Mouse (Mus musculus) heart, adult 2 months (tissue): ENCODE measurements around the gene Ccdc40. TPM values are rescaled to one million over a fixed set of nuclear protein-coding genes. Genes with fewer than 3 reads are reported as not detected.
"Not testable (repeated sequence)": the region's sequence is repeated elsewhere in the genome, so short reads cannot be mapped to it uniquely, and the experiment has no call there.

Source experiments
- DNase-seq, 2 experiments: peaks; one replicate each; pipeline ENCODE4 v3.0.0; 2021
- H3K27ac ChIP-seq: fragments of 200-600 bp; 2 replicates; pipeline ENCODE4 v1.8.1; 2022
- H3K27me3 ChIP-seq: fragments of 200-500 bp; 2 replicates; pipeline ENCODE4 v1.6.1; 2012; ENCODE audit warnings: mild to moderate bottlenecking, low read length, inconsistent platforms, mixed read lengths; ENCODE audit not compliant: control insufficient read depth, insufficient read depth
- H3K36me3 ChIP-seq: fragments of 200-500 bp; 2 replicates; pipeline ENCODE4 v1.6.1; 2012; ENCODE audit warnings: low read length, inconsistent platforms; ENCODE audit not compliant: control insufficient read depth, insufficient read depth
- H3K4me1 ChIP-seq: fragments of 200-500 bp; 2 replicates; pipeline ENCODE4 v1.6.1; 2011; ENCODE audit warnings: low read length; ENCODE audit not compliant: control insufficient read depth, insufficient read depth
- H3K4me3 ChIP-seq: fragments of 200-600 bp; 2 replicates; pipeline ENCODE4 v1.8.1; 2022
- H3K79me2 ChIP-seq: fragments of 200-500 bp; replicated peaks from 2 replicates; pipeline ENCODE4 v1.6.1; 2012; ENCODE audit warnings: mild to moderate bottlenecking, inconsistent platforms, low read length, moderate library complexity, mixed read lengths; ENCODE audit not compliant: control insufficient read depth, insufficient read depth
- H3K9ac ChIP-seq: fragments of 200-500 bp; 2 replicates; pipeline ENCODE4 v1.6.1; 2012; ENCODE audit warnings: low read depth, mild to moderate bottlenecking, control low read depth, inconsistent platforms, low read length, mixed read lengths
- CTCF ChIP-seq: fragments of 200-600 bp; IDR thresholded peaks from 2 replicates; pipeline ENCODE4 v1.8.1; 2022; ENCODE audit warnings: antibody characterized with exemption, mild to moderate bottlenecking, moderate library complexity
- EP300 ChIP-seq: fragments of 200-500 bp; IDR thresholded peaks from 2 replicates; pipeline ENCODE4 v1.6.1; 2011; ENCODE audit warnings: low read depth, low read length, control low read depth; ENCODE audit not compliant: insufficient read depth
- POLR2A ChIP-seq: fragments of 200-500 bp; IDR thresholded peaks from 2 replicates; pipeline ENCODE4 v1.6.1; 2011; ENCODE audit warnings: mild to moderate bottlenecking, low read depth, low read length, control low read depth; ENCODE audit not compliant: insufficient read depth
- WGBS: fragments of 180-500 bp; shearing (Covaris S2); methylation state at CpG from one replicate; pipeline ENCODE4 v1.1.7; 2018; 5-methylcytosine and 5-hydroxymethylcytosine counted together
- intact Hi-C: fragments of 180-260 bp; cut with DNase I; formaldehyde crosslinking; loops from one replicate; pipeline ENCODE4 v1.15.1; 2025
- polyA plus RNA-seq: library from polyadenylated mRNA; depleted of rRNA; stranded (reverse); fragments of >200 nt; gene quantifications from 2 replicates; pipeline ENCODE4 v1.2.3, GENCODE M21; 2012
- total RNA-seq, 2 experiments: library from RNA; stranded (reverse); gene quantifications; 2 replicates each; pipeline ENCODE4 v1.2.3; 2021

Ccdc40 gene
- total and polyA plus RNA-seq, 3 experiments = 0.21 to 0.59 TPM; not detected in 1

GRCm38 (mm10) chr11:119281030-119281429 lies 52.7 kb downstream of the Ccdc40 start:
- no peak overlapping the region for H3K4me3 ChIP-seq
- no peaks in the 10 kb centered on the region for H3K27me3 ChIP-seq
- no peaks in the 10 kb centered on the region for H3K4me1 ChIP-seq
- no peak for TF ChIP-seq EP300
- no peak for TF ChIP-seq POLR2A
- TF ChIP-seq CTCF = no peak
- no peak for DNase-seq
- intact Hi-C loops = no loop called here
- WGBS = 81% methylated on average over 15 of the region's 15 CpGs
- no peaks in the 10 kb centered on the region for H3K36me3 ChIP-seq
- no peak overlapping the region for H3K9ac ChIP-seq
- no peaks in the 10 kb centered on the region for H3K79me2 ChIP-seq
- no peak overlapping the region for H3K27ac ChIP-seq

DNA sequence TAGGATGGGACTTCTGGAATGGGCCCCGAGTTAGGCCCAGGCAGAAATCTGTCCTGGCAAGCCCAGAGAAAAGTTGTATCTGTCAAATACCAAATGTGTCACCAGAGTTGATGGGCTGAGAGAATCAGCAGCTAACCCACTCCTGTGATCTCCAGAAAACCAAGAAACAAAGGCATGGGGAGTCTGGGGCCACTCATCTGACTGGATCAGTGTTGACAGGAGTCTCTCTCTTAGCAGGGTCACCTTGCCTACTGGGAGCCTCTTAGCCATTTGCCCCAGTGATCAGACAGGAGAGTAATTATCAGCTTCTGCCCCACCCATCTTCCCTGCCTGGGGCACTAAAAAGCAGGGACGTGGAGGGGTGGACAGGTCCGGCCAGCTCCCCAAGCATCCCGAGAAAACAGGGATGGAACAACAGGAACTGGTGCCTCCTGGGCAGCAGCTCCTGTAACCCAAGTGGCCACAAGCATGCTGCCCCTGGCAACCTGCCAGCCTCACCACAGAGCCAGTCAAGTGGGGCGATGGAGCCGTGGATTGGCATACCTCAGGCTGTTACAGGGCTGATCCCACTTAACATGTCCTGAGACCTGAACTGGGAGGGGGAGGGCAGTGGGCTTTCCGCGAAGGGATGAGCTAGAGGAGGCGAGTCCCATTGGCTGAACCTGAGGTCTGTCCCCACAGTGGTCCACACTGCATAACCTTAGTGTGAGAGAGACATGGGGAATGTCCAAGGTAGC lies 57.6 kb downstream of the Ccdc40 start:
- Histone ChIP-seq H3K4me1 (no peaks in the 10 kb centered on the region), H3K79me2 (no peaks in the 10 kb centered on the region), H3K27ac (no peak overlapping the region), H3K36me3 (no peaks in the 10 kb centered on the region), H3K4me3 (no peak overlapping the region), H3K27me3 (no peaks in the 10 kb centered on the region), H3K9ac (no peak overlapping the region)
- intact Hi-C loops = no loop called here
- TF ChIP-seq EP300 = no peak
- no peak for TF ChIP-seq POLR2A
- no peak for TF ChIP-seq CTCF
- 38% methylated on average over 9 of the region's 9 CpGs for WGBS
- no peak for DNase-seq

DNA sequence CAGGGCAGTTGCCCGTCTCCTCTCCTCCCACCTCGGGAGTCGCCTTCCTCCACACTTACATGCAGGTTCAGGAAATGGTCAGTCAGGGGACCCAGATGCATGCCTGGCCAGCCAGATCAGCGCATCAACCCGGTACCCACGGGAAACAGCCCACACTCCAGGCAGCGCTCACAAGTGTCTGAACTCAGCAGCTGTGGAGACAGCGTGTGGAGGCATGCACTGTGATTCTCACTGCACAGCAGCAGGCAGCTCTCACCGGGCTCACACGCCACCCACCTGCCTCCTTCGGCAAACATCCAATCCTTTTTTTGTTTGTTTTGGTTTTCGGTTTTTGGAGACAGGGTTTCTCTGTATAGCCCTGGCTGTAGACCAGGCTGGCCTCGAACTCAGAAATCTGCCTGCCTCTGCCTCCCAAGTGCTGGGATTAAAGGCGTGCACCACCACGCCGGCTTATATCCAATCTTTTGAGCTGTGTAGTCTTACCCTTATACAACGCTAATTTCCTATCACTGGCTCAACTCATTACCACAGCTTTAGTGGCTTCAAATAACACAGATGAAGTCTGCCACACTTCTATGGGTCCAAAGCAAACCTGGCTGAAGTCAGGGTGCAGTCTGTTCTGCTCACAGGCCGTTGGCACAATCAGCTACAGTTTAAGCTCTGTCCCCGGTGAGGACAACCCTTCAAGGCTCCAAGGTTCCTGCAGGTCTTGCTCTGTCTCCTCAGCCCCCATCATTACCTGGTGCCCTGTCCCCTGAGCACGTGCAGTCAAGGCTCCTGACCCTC lies 59.0 kb downstream of the Ccdc40 start:
- Histone ChIP-seq H3K4me1 (no peaks in the 10 kb centered on the region), H3K4me3 (no peak overlapping the region), H3K9ac (no peak overlapping the region), H3K27me3 (no peaks in the 10 kb centered on the region), H3K36me3 (no peaks in the 10 kb centered on the region), H3K79me2 (no peaks in the 10 kb centered on the region), H3K27ac (no peak overlapping the region)
- 78% methylated on average over 20 of the region's 20 CpGs for WGBS
- no peak for DNase-seq
- TF ChIP-seq POLR2A (no peak), CTCF (no peak), EP300 (no peak)
- intact Hi-C loops = no loop called here

- DNase-seq, H3K27me3 ChIP-seq, H3K4me3 ChIP-seq, intact Hi-C loops, H3K9ac ChIP-seq, H3K27ac ChIP-seq, H3K36me3 ChIP-seq, H3K4me1 ChIP-seq, H3K79me2 ChIP-seq: not testable (repeated sequence)
- WGBS = 97% methylated on average over 8 of the region's 8 CpGs
Measured at GRCm38 (mm10) chr11:119292861-119293260, 64.5 kb downstream of the Ccdc40 start.

GRCm38 (mm10) chr11:119297996-119298395 lies 69.6 kb downstream of the Ccdc40 start:
- 67% methylated on average over 6 of the region's 6 CpGs for WGBS
- intact Hi-C loops = no loop called here

DNA sequence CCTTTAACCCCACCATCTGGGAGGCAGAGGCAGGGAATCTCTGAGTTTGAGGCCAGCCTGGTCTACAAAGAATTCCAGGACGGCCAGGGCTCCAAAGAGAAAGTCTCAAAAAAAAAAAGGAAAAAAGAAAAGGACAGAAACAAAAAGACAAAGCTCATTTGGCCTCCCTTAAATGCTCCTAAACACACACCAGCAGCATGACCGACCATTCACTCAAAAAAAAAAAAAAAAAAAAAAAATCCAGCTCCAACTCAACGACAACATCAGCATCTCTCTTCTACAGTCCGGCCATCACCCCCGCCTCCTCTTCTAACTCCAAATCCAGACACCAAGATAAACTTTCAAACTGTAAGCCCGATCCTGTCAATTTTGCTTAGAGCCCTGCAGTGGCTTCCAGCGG lies 70.5 kb downstream of the Ccdc40 start:
- H3K4me1 ChIP-seq = peaks cover 4% of the 10 kb centered on the region
- H3K4me3 ChIP-seq = peak overlapping the region; percentile 94
- no peaks in the 10 kb centered on the region for H3K36me3 ChIP-seq
- H3K27ac ChIP-seq = peak overlapping the region; percentile 91
- no peak for DNase-seq
- H3K79me2 ChIP-seq = peaks cover 5% of the 10 kb centered on the region; the same call in 1 of the 2 replicates
- no peaks in the 10 kb centered on the region for H3K27me3 ChIP-seq
- TF ChIP-seq EP300 (no peak), CTCF (no peak), POLR2A (no peak)
- WGBS = 4% methylated on average over 7 of the region's 7 CpGs
- H3K9ac ChIP-seq = peak overlapping the region; percentile 86; the same call in 1 of the 2 replicates
- intact Hi-C loops = no loop called here

More at GRCm38 (mm10) chr11:119297996-119298395, 69.6 kb downstream of the Ccdc40 start:
- Histone ChIP-seq H3K9ac (no peak overlapping the region), H3K27ac (no peak overlapping the region), H3K79me2 (peaks cover 5% of the 10 kb centered on the region; the same call in 1 of the 2 replicates), H3K27me3 (no peaks in the 10 kb centered on the region), H3K4me3 (no peak overlapping the region), H3K4me1 (peaks cover 4% of the 10 kb centered on the region), H3K36me3 (no peaks in the 10 kb centered on the region)
- no peak for DNase-seq
- TF ChIP-seq POLR2A (no peak), CTCF (no peak), EP300 (no peak)
